Mouse (Mus musculus) stomach, embryonic 15.5 days (tissue): ENCODE data around the gene Zfp747. TPM values are rescaled to one million over a fixed set of nuclear protein-coding genes. Genes with fewer than 3 reads are reported as not detected.

Experiments
- ATAC-seq: fragments of 200-750 bp; cut with Nextera tagmentation; 2 replicates; pipeline ENCODE4 v1.8.0; 2017; ENCODE audit warnings: low read depth, moderate number of reproducible peaks, moderate TSS enrichment; ENCODE audit not compliant: insufficient read depth, low FRiP score
- H3K27ac ChIP-seq: fragments of 300-500 bp; sonication (generic); 2 replicates; pipeline ENCODE4 v1.5.1; 2015; ENCODE audit warnings: mild to moderate bottlenecking, inconsistent platforms
- H3K27me3 ChIP-seq: fragments of 300-500 bp; sonication (generic); replicated peaks from 2 replicates; pipeline ENCODE4 v1.6.1; 2015; ENCODE audit warnings: inconsistent platforms
- H3K36me3 ChIP-seq: fragments of 300-500 bp; sonication (generic); 2 replicates; pipeline ENCODE4 v1.6.1; 2015; ENCODE audit warnings: inconsistent platforms
- H3K4me1 ChIP-seq: fragments of 300-500 bp; sonication (generic); 2 replicates; pipeline ENCODE4 v1.6.1; 2015; ENCODE audit warnings: inconsistent platforms
- H3K4me2 ChIP-seq: fragments of 300-500 bp; sonication (generic); 2 replicates; pipeline ENCODE4 v1.6.1; 2015; ENCODE audit warnings: mild to moderate bottlenecking, inconsistent platforms
- H3K4me3 ChIP-seq: fragments of 300-500 bp; sonication (generic); replicated peaks from 2 replicates; pipeline ENCODE4 v1.5.1; 2015; ENCODE audit warnings: inconsistent platforms
- H3K9ac ChIP-seq: fragments of 300-500 bp; sonication (generic); 2 replicates; pipeline ENCODE4 v1.6.1; 2015; ENCODE audit warnings: inconsistent platforms
- H3K9me3 ChIP-seq: fragments of 300-500 bp; sonication (generic); 2 replicates; pipeline ENCODE4 v1.6.1; 2016; ENCODE audit warnings: inconsistent platforms
- WGBS: fragments of 180-500 bp; shearing (Covaris S2); methylation state at CpG from one replicate; pipeline ENCODE4 v1.1.7; 2015; 5-methylcytosine and 5-hydroxymethylcytosine counted together
- polyA plus RNA-seq: library from polyadenylated mRNA; unstranded; fragments of >200 nt; fragmentation: Nextera tagmentation; extraction: Ambion mirVana; gene quantifications from 2 replicates; pipeline ENCODE4 v1.2.1, GENCODE M21; 2015

Gene Zfp747
- polyA plus RNA-seq, 1 experiment from 2014 or later: 9.0 TPM

DNA sequence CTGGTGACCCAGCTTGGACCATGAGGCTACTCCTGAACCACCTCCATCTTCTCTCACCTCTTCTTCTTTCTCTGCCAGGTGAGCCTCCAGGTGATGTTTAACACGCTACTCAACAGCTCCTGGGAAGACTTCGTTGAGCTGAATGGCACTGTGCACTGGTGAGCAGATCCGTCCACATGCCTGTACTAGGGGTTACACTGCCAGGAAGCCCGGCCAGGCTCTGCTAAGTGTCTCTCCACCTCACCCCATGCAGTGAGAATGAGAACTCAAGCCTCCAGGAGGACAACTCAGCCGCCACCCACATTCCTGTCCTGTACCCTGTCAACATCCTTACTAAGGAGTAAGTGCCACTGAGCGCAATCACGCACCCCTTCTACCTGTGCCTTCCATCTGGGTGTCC is 50.9 kb downstream of the Zfp747 start:
- Histone ChIP-seq H3K27ac (no peak overlapping the region), H3K4me1 (no peaks in the 10 kb centered on the region), H3K9ac (no peak overlapping the region), H3K9me3 (no peaks in the 10 kb centered on the region), H3K4me2 (no peak overlapping the region), H3K4me3 (no peak overlapping the region), H3K27me3 (no peaks in the 10 kb centered on the region), H3K36me3 (no peaks in the 10 kb centered on the region)
- no peak for ATAC-seq
- WGBS: 78% methylated on average over 7 of the region's 7 CpGs

Other genes with a start within 250 kb of the Zfp747 start
- 0.64 and 1.0 TPM in 2 replicates for gene Spn, start 238.2 kb downstream of the Zfp747 start, polyA plus RNA-seq
- 44.1 and 46.6 TPM in 2 replicates for gene Cd2bp2, start 180.0 kb downstream of the Zfp747 start, polyA plus RNA-seq
- 24.3 and 24.4 TPM in 2 replicates for gene Tbc1d10b, start 167.6 kb downstream of the Zfp747 start, polyA plus RNA-seq
- gene Mylpf, start 167.2 kb downstream of the Zfp747 start, polyA plus RNA-seq: 18.6 and 31.0 TPM in 2 replicates
- 33.9 and 34.8 TPM in 2 replicates for gene Zfp553, start 143.0 kb downstream of the Zfp747 start, polyA plus RNA-seq
- 17.7 and 19.2 TPM in 2 replicates for gene Sept1, start 142.9 kb downstream of the Zfp747 start, polyA plus RNA-seq
- gene Zfp771, start 131.8 kb downstream of the Zfp747 start, polyA plus RNA-seq: 57.9 and 63.1 TPM in 2 replicates
- 164 and 181 TPM in 2 replicates for gene Dctpp1, start 115.3 kb downstream of the Zfp747 start, polyA plus RNA-seq
- 139 and 163 TPM in 2 replicates for gene Sephs2, start 102.0 kb downstream of the Zfp747 start, polyA plus RNA-seq
- 2.7 TPM in 2 replicates for gene Itgal, start 79.8 kb downstream of the Zfp747 start, polyA plus RNA-seq
- 13.1 and 17.4 TPM in 2 replicates for gene Zfp768, start 30.5 kb downstream of the Zfp747 start, polyA plus RNA-seq
- 5.5 and 6.3 TPM in 2 replicates for gene 9130019O22Rik, start 11.1 kb upstream of the Zfp747 start, polyA plus RNA-seq
- gene E430018J23Rik, start 17.6 kb upstream of the Zfp747 start, polyA plus RNA-seq: 6.3 and 6.5 TPM in 2 replicates
- gene Zfp764, start 30.8 kb upstream of the Zfp747 start, polyA plus RNA-seq: 7.6 and 8.8 TPM in 2 replicates
- gene Zfp688, start 46.0 kb upstream of the Zfp747 start, polyA plus RNA-seq: 22.0 and 23.6 TPM in 2 replicates
- gene Zfp689, start 73.1 kb upstream of the Zfp747 start, polyA plus RNA-seq: 5.7 and 7.2 TPM in 2 replicates
- gene Prr14, start 83.6 kb upstream of the Zfp747 start, polyA plus RNA-seq: 38.6 and 38.8 TPM in 2 replicates
- gene Fbrs, start 103.1 kb upstream of the Zfp747 start, polyA plus RNA-seq: 12.2 and 13.8 TPM in 2 replicates
- 49.7 and 55.4 TPM in 2 replicates for gene Srcap, start 135.9 kb upstream of the Zfp747 start, polyA plus RNA-seq
- gene Gm42715, start 143.5 kb upstream of the Zfp747 start, polyA plus RNA-seq: 13.4 and 14.8 TPM in 2 replicates
- gene Tmem265, start 185.3 kb upstream of the Zfp747 start, polyA plus RNA-seq: 5.6 and 6.0 TPM in 2 replicates
- gene Phkg2, start 197.3 kb upstream of the Zfp747 start, polyA plus RNA-seq: 37.1 and 37.5 TPM in 2 replicates
- 5.8 and 7.2 TPM in 2 replicates for gene Ccdc189, start 212.5 kb upstream of the Zfp747 start, polyA plus RNA-seq
- gene Rnf40, start 212.7 kb upstream of the Zfp747 start, polyA plus RNA-seq: 37.8 and 42.0 TPM in 2 replicates
- 9.4 and 10.3 TPM in 2 replicates for gene Zfp629, start 239.7 kb upstream of the Zfp747 start, polyA plus RNA-seq